Mouse (Mus musculus) limb, embryonic 13.5 days (tissue): ENCODE measurements at regions not wholly inside any gene's neighbourhood (a gene's known extent, or its start where the extent isn't known, plus 50 kb on each side); places are given as distances from the start of the nearest gene placed in this dataset.

Experiments
- ATAC-seq: fragments of 200-750 bp; cut with Nextera tagmentation; 2 replicates; pipeline ENCODE4 v1.8.0; 2017; ENCODE audit warnings: low read depth, moderate number of reproducible peaks, moderate TSS enrichment; ENCODE audit not compliant: low FRiP score
- H3K27ac ChIP-seq: fragments of 300-500 bp; sonication (generic); 2 replicates; pipeline ENCODE4 v1.5.1; 2015; ENCODE audit warnings: inconsistent platforms, mild to moderate bottlenecking, moderate library complexity
- H3K27me3 ChIP-seq: fragments of 300-500 bp; sonication (generic); 2 replicates; pipeline ENCODE4 v1.6.1; 2015; ENCODE audit warnings: mild to moderate bottlenecking, inconsistent platforms
- H3K36me3 ChIP-seq: fragments of 300-500 bp; sonication (generic); 2 replicates; pipeline ENCODE4 v1.6.1; 2015; ENCODE audit warnings: inconsistent platforms, mild to moderate bottlenecking, moderate library complexity
- H3K4me1 ChIP-seq: fragments of 300-500 bp; sonication (generic); 2 replicates; pipeline ENCODE4 v1.6.1; 2015; ENCODE audit warnings: inconsistent platforms
- H3K4me2 ChIP-seq: fragments of 300-500 bp; sonication (generic); replicated peaks from 2 replicates; pipeline ENCODE4 v1.6.1; 2015; ENCODE audit warnings: inconsistent platforms, mild to moderate bottlenecking, moderate library complexity
- H3K4me3 ChIP-seq: fragments of 300-500 bp; sonication (generic); 2 replicates; pipeline ENCODE4 v1.5.1; 2015; ENCODE audit warnings: moderate library complexity, mild to moderate bottlenecking, inconsistent platforms
- H3K9ac ChIP-seq: fragments of 300-500 bp; sonication (generic); 2 replicates; pipeline ENCODE4 v1.6.1; 2015; ENCODE audit warnings: mild to moderate bottlenecking, inconsistent platforms
- H3K9me3 ChIP-seq: fragments of 300-500 bp; sonication (generic); 2 replicates; pipeline ENCODE4 v1.6.1; 2016; ENCODE audit warnings: inconsistent platforms
- WGBS: fragments of 180-500 bp; shearing (Covaris S2); methylation state at CpG from one replicate; pipeline ENCODE4 v1.1.7; 2015; 5-methylcytosine and 5-hydroxymethylcytosine counted together

DNA sequence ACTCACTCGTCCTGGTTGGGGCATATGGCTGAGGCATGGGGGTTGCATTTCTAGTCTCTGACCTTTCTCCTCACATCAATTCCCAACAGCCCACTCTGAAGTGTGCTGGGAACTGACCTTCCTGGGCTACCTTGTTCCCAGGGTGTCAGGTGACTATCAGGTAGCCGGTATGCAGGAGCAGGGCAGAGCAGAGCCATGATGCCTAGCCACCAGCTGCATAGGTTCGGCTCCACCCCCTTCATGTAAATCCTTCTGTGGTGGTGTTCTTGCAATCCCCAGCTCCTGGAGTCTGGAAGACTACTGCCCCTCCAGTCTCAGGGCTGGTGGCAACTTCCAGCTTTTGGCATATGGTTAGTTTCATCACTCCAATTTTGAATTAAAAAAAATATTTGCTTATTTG, 221.0 kb downstream of the Gm5447 start:
- WGBS, result 64% methylated on average over 3 of the region's 3 CpGs
- ATAC-seq, result no peak

DNA sequence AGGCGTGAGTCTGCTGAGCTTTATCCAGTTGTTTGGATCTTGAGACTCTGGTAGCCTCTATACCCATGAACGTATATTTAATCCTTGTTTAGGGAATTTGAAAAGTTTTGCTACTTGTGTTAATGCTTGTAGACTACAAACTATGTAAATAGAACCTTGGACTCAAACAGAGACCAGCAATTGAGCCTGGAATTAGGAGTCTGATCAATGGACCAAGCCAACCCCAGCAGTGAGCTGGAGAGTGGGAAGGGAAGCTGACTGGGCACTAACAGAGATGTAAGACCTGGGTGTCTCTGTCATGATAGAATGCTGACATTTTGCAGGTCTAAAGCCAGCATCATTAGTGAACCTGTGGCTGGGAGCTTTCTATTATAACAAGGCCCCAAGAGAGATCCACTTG, 222.5 kb downstream of the Gm5447 start:
- Histone ChIP-seq H3K9ac (no peak overlapping the region), H3K27ac (no peak overlapping the region), H3K36me3 (no peaks in the 10 kb centered on the region), H3K27me3 (0 out of 2 replicates have a peak, but pooled peaks cover 16% of the 10 kb centered on the region), H3K4me1 (peaks cover 6% of the 10 kb centered on the region), H3K4me3 (no peak overlapping the region), H3K4me2 (no peak overlapping the region), H3K9me3 (no peaks in the 10 kb centered on the region)
- no peak for ATAC-seq
- 72% methylated on average over 2 of the region's 2 CpGs for WGBS

More for the DNA sequence above, 221.0 kb downstream of the Gm5447 start:
- Histone ChIP-seq H3K4me1 (peaks cover 13% of the 10 kb centered on the region), H3K4me3 (no peak overlapping the region), H3K36me3 (no peaks in the 10 kb centered on the region), H3K27ac (no peak overlapping the region), H3K27me3 (peaks cover 19% of the 10 kb centered on the region; the same call in 1 of the 2 replicates), H3K9me3 (no peaks in the 10 kb centered on the region), H3K4me2 (no peak overlapping the region), H3K9ac (no peak overlapping the region)

DNA sequence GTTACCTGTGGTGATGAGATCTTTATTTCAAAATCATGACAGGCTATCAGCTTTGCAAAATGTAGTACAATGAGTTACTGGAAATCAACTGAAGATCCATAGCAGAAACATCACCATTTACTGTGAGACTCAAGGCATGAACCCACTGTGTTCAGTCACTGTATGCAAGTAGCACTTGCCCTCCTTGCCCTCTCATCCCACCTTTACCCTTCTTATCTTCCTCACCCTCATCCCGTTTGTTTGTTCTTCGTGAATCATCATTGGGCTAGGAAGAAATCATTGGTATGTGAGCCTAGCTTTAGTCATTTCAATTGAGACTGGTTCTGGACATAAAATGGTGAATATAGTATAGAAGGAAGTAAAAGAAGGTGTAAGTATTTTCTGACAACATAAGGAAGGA, 223.6 kb downstream of the Gm5447 start:
- Histone ChIP-seq H3K9ac (no peak overlapping the region), H3K27me3 (0 out of 2 replicates have a peak, but pooled peaks cover 13% of the 10 kb centered on the region), H3K4me2 (no peak overlapping the region), H3K9me3 (no peaks in the 10 kb centered on the region), H3K27ac (no peak overlapping the region), H3K4me1 (no peaks in the 10 kb centered on the region), H3K4me3 (no peak overlapping the region), H3K36me3 (no peaks in the 10 kb centered on the region)
- ATAC-seq, result no peak
- WGBS, result 69% methylated on average over 2 of the region's 2 CpGs

DNA sequence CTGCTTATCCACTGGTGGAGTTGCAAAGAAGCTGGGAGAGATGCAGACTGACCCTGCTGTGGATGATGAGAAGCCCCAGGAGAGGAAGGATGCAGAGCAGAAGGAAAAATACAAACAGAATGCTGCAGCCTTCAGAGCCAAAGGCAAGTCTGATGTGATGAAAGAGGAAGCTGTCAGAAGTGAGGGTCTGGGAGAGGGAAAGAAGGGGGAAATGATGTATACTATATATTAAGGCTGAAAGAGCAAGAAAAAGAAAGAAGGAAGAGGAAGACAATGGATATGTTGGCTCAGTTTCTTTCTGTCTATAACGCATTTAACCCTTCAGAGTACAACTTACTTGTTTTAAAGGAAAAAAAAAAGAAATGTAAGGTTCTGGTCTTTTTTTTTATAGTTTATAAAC, 225.4 kb downstream of the Gm5447 start:
- Histone ChIP-seq H3K4me1 (peaks cover 7% of the 10 kb centered on the region), H3K9ac (no peak overlapping the region), H3K27me3 (0 out of 2 replicates have a peak, but pooled peaks cover 14% of the 10 kb centered on the region), H3K4me3 (no peak overlapping the region), H3K4me2 (no peak overlapping the region), H3K27ac (no peak overlapping the region), H3K36me3 (no peaks in the 10 kb centered on the region), H3K9me3 (no peaks in the 10 kb centered on the region)
- WGBS, result 94% methylated on average over 1 of the region's 1 CpGs
- no peak for ATAC-seq

DNA sequence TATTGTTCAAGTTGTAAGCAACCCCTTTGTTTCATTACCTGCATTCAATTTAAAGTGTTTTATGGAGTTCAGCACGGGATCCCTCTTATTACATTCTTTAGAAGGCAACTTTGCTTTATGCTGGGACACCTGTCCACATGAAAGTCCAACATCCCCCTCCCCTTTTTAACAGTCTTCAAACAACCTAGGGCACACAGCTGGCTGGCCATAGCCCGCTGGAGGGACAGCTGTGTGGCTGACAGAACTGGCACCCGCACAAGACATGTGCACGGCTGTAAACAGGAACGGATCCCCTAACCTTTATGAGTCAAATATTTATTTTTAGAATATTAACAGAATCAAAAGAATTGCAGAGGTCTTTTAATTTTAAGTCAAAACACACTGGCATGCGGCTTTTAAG, 230.1 kb downstream of the Gm5447 start:
- no peaks in the 10 kb centered on the region for H3K9me3 ChIP-seq
- peaks cover 27% of the 10 kb centered on the region for H3K27me3 ChIP-seq
- H3K4me3 ChIP-seq, result no peak overlapping the region
- ATAC-seq, result peak; percentile 72; the same call in 1 of the 2 replicates
- H3K4me2 ChIP-seq, result no peak overlapping the region
- no peaks in the 10 kb centered on the region for H3K36me3 ChIP-seq
- peaks cover 11% of the 10 kb centered on the region for H3K4me1 ChIP-seq
- H3K27ac ChIP-seq, result no peak overlapping the region
- H3K9ac ChIP-seq, result no peak overlapping the region
- 24% methylated on average over 6 of the region's 6 CpGs for WGBS

DNA sequence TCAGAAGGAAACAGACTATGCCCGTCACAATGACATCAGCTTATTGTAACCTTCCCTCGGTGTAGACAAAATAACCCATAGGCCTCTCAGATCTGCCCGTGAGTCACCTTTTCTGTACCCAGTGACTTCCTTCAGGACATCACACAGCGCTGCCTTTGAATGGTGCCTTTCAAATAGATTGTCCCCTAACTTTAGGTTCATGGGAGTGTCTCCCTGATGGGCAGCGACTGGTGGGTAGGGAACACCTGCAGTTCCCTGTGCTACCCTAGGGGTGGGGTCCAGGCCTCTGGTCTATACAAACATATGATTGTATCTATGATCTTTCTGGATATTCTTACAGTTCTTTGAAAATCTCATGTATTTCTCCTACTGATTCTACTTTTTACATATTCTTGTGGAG, 232.4 kb downstream of the Gm5447 start:
- Histone ChIP-seq H3K4me1 (peaks cover 11% of the 10 kb centered on the region), H3K27ac (no peak overlapping the region), H3K27me3 (peaks cover 27% of the 10 kb centered on the region), H3K4me2 (no peak overlapping the region), H3K9me3 (no peaks in the 10 kb centered on the region), H3K9ac (no peak overlapping the region), H3K36me3 (no peaks in the 10 kb centered on the region), H3K4me3 (no peak overlapping the region)
- ATAC-seq, result no peak
- 63% methylated on average over 5 of the region's 5 CpGs for WGBS

DNA sequence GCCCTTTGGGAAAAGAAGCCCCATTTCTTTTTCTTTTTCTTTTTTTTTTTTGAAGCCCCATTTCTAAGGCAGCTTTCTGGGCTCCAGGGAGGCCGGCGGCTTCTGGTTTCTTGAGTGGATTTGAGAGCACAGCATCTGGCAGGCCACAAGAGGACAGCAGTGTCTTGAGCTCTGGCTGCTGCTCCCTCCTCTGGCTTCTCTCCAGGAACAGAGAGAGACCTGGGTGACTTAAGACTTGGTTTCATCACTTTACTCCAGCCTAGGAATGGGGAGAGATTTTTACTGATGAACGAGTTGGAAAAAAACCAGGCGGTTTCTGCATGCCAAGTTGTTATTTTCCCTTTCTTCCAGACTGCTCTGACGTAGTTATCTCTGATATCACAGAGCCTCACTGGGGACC, 233.7 kb downstream of the Gm5447 start:
- no peak overlapping the region for H3K9ac ChIP-seq
- H3K27me3 ChIP-seq, result peaks cover 27% of the 10 kb centered on the region
- peaks cover 11% of the 10 kb centered on the region for H3K4me1 ChIP-seq
- H3K4me2 ChIP-seq, result no peak overlapping the region
- ATAC-seq, result no peak
- no peak overlapping the region for H3K4me3 ChIP-seq
- H3K36me3 ChIP-seq, result no peaks in the 10 kb centered on the region
- no peak overlapping the region for H3K27ac ChIP-seq
- WGBS, result 45% methylated on average over 5 of the region's 5 CpGs
- H3K9me3 ChIP-seq, result no peaks in the 10 kb centered on the region

DNA sequence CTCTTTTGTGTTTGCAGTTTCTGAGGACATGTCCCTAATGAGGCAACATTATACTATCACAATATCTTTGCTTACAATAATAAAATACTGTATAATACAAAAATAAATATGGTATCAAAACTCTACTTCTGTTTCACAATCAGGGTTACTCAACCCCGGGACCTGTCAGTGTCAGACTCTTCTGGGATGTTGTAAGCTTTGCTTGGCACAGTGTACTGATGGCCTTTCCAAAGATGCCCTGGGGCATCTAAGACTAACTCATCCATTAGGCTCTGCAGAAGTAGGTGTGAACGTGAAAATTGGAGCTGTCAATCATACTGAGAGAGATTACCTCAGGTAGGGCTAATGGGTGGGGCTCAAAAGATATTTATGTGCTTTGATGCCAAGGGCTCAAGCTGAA, 249.0 kb downstream of the Gm5447 start:
- WGBS, result 80% methylated on average over 2 of the region's 2 CpGs
- no peak for ATAC-seq

DNA sequence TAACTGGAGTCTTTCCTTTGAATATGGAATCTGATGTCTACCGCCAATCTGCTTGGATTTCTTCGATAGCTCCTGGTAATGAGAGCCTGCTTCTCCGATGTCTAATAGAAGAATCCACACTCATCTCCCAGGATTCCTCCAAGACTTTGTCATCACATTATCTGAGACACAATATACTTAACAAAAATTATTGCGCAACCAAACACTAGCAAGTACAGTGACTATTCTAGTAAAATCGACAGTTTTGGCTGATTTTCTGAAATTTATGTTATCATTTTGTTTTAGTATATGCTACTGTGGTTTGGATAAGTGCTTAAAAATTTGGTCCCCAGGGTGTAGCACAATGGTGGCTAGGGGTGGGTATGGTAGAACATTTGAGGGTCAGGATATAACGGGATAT, 266.5 kb downstream of the Gm5447 start:
- WGBS, result 95% methylated on average over 6 of the region's 6 CpGs
- Histone ChIP-seq H3K27ac (no peak overlapping the region), H3K36me3 (no peaks in the 10 kb centered on the region), H3K9ac (no peak overlapping the region), H3K9me3 (no peaks in the 10 kb centered on the region; the same call in 1 of the 2 replicates), H3K4me3 (no peak overlapping the region), H3K27me3 (no peaks in the 10 kb centered on the region), H3K4me1 (no peaks in the 10 kb centered on the region), H3K4me2 (no peak overlapping the region)
- ATAC-seq, result no peak

More for the DNA sequence above, 249.0 kb downstream of the Gm5447 start:
- H3K4me2 ChIP-seq, result no peak overlapping the region
- H3K9me3 ChIP-seq, result no peaks in the 10 kb centered on the region
- H3K9ac ChIP-seq, result no peak overlapping the region
- H3K27me3 ChIP-seq, result no peaks in the 10 kb centered on the region
- H3K4me1 ChIP-seq, result no peaks in the 10 kb centered on the region
- no peak overlapping the region for H3K27ac ChIP-seq
- no peaks in the 10 kb centered on the region for H3K36me3 ChIP-seq
- H3K4me3 ChIP-seq, result no peak overlapping the region

DNA sequence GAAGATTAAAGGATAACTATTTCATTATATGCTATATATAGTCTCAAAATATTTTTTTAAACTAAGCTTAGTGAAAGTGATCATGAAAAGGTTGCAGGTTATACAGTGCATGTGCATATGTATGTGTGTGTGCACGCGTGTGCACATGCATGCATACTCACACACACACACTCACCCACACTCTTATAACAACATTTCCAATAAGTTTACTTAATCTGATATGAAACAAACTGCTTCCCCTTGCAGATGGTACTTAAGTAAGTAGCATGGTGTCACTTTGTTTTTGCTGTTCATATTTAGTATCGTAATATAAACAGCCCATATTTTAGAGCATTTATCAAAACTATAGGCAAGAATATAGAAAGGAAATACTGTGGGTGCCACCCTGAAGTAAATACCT, 275.0 kb downstream of the Gm5447 start:
- H3K27ac ChIP-seq, result no peak overlapping the region
- H3K4me1 ChIP-seq, result no peaks in the 10 kb centered on the region
- H3K9ac ChIP-seq, result no peak overlapping the region
- ATAC-seq, result no peak
- H3K9me3 ChIP-seq, result no peaks in the 10 kb centered on the region
- no peak overlapping the region for H3K4me3 ChIP-seq
- no peaks in the 10 kb centered on the region for H3K27me3 ChIP-seq
- H3K4me2 ChIP-seq, result no peak overlapping the region
- H3K36me3 ChIP-seq, result no peaks in the 10 kb centered on the region
- WGBS, result 91% methylated on average over 3 of the region's 3 CpGs

DNA sequence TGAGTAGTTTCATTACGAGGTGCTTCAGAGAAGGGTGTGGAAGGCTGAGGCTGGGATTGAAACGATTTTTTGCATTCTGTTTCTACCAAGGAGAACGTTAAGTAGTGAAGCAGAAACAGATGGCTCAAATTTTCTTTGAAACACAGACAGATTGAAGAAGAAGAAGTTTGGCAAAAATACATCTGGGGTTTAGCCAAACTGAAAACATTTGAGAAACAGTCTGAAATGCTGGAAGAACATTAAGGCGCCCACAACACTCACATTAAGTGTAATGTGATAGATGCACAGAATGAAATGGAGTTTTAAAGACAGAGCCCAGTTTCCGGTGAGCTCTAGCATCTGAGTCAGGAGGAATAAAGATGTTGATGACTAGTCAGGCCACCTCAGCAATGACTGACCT, 275.5 kb downstream of the Gm5447 start:
- Histone ChIP-seq H3K27ac (no peak overlapping the region), H3K36me3 (no peaks in the 10 kb centered on the region), H3K4me2 (no peak overlapping the region), H3K9me3 (no peaks in the 10 kb centered on the region), H3K27me3 (no peaks in the 10 kb centered on the region), H3K4me1 (no peaks in the 10 kb centered on the region), H3K9ac (no peak overlapping the region), H3K4me3 (no peak overlapping the region)
- 41% methylated on average over 5 of the region's 5 CpGs for WGBS
- ATAC-seq, result no peak

DNA sequence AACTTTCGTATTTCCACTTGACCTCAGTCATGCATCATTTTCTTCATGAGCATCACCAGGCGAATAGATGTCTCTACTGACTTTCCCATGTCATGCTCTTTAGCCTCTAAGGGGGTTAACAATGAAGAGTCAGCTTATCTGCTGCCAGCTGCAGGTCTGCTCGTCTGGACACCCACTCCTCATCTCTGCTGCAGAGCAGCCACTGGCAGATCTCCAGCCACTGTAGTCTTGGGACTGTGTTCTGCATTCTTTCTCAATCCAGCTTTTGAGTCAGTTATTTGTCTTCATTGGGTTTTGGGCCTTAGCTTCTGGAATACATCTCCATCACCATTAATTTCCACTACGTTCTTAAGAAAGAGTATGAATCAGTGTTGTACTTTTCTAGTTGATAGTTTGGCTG, 280.0 kb downstream of the Gm5447 start:
- Histone ChIP-seq H3K27ac (no peak overlapping the region), H3K27me3 (no peaks in the 10 kb centered on the region), H3K4me1 (no peaks in the 10 kb centered on the region), H3K9me3 (no peaks in the 10 kb centered on the region), H3K4me3 (no peak overlapping the region), H3K36me3 (no peaks in the 10 kb centered on the region), H3K9ac (no peak overlapping the region), H3K4me2 (no peak overlapping the region)
- ATAC-seq, result no peak
- 84% methylated on average over 4 of the region's 4 CpGs for WGBS

DNA sequence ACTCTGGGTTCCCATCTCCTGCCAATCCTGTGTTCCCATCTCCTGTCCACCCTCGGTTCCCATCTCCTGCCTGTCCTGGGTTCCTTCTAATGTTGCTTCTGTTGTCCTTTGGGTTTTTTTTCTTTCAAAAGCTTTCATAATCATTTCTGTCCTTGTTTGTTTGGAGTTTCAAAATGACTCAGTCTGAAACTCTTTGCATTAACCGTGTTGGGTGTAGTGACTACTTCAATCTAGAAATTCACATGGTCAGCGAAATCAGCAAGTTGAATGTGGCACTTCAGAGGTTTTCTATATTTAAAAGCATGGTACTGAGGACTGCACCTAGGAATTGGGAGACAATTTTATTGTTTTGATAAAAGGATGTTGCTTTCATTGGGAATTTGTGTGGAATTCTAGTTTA, 280.7 kb downstream of the Gm5447 start:
- Histone ChIP-seq H3K27me3 (no peaks in the 10 kb centered on the region), H3K27ac (no peak overlapping the region), H3K4me2 (no peak overlapping the region), H3K9me3 (no peaks in the 10 kb centered on the region), H3K4me1 (no peaks in the 10 kb centered on the region), H3K4me3 (no peak overlapping the region), H3K9ac (no peak overlapping the region), H3K36me3 (no peaks in the 10 kb centered on the region)
- 91% methylated on average over 3 of the region's 3 CpGs for WGBS
- ATAC-seq, result no peak
